Mouse (Mus musculus) mouse trophoblast stem cell (cell line): Measurements from ENCODE around the gene Scn10a.

Experiments
- in situ Hi-C, 2 experiments: fragments of 300-500 bp; cut with MseI, MboI; formaldehyde crosslinking; loops; 2 replicates in 1 of 2; 3 replicates in 1 of 2; pipeline ENCODE4 v1.15.1; 2025

Scn10a gene

GRCm38 (mm10) chr9:119575732-119576131 lies 143.4 kb downstream of the Scn10a start:
- in situ Hi-C loops: loop anchor here in 1 of 2 experiments (5.0 kb wide), 1 partner anchor 113 kb away; no protein-coding TSS in a partner anchor

GRCm38 (mm10) chr9:119574366-119574765 lies 144.8 kb downstream of the Scn10a start:
- in situ Hi-C loops: no loop called here

- in situ Hi-C loops: no loop called here
These were observed 146.1 kb downstream of the Scn10a start for GRCm38 (mm10) chr9:119573009-119573408.

- in situ Hi-C loops: no loop called here
These were observed 147.7 kb downstream of the Scn10a start for GRCm38 (mm10) chr9:119571411-119571888.

GRCm38 (mm10) chr9:119570652-119571051 lies 148.5 kb downstream of the Scn10a start:
- in situ Hi-C loops: no loop called here

GRCm38 (mm10) chr9:119568732-119569131 lies 150.4 kb downstream of the Scn10a start:
- in situ Hi-C loops: no loop called here

- in situ Hi-C loops: no loop called here
These were observed 151.3 kb downstream of the Scn10a start for GRCm38 (mm10) chr9:119567800-119568199.

- in situ Hi-C loops: no loop called here
These were observed 152.9 kb downstream of the Scn10a start for GRCm38 (mm10) chr9:119566214-119566613.

GRCm38 (mm10) chr9:119564803-119565202 lies 154.3 kb downstream of the Scn10a start:
- in situ Hi-C loops: no loop called here

- in situ Hi-C loops: no loop called here
These were observed 155.5 kb downstream of the Scn10a start for GRCm38 (mm10) chr9:119563617-119564016.

- in situ Hi-C loops: no loop called here
These were observed 156.9 kb downstream of the Scn10a start for GRCm38 (mm10) chr9:119562256-119562655.

- in situ Hi-C loops: no loop called here
These were observed 157.4 kb downstream of the Scn10a start for GRCm38 (mm10) chr9:119561746-119562145.

- in situ Hi-C loops: no loop called here
These were observed 159.4 kb downstream of the Scn10a start for GRCm38 (mm10) chr9:119559537-119560276.
